17 mouse cellular contexts compared by ENCODE assay signal in the genomic region with DNA sequence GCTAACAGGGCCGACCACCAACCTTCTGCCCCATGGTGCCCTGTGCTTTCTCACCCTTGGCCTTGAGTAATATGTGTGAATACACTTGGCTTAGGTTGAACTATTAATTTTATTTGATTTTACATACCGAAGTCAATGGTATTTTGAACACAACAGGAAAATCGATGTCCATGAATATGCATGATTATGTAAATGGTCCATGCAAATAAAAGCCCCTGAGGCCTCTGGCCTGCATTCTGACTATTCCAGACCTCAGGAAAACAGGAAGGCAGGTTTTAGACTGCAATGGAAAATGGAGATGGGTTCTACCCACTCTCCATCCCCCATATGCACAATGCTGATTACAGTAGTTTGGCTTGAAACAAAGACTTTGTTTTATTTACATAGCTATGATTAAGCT. TPM values are rescaled to one million over a fixed set of nuclear protein-coding genes. Genes with fewer than 3 reads are reported as not detected.
"Had no signal": no experiment of that assay in that cellular context is flagged by ENCODE, and none has a peak within 500 bp of the region (broad histone marks: within the 10 kb centered on the region; RNA-seq: fewer than 3 reads in every experiment).

No protein-coding gene starts in this region.

- H3K4me2 ChIP-seq: neural tube, embryonic 13.5 days; neural tube, embryonic 15.5 days; stomach, embryonic 15.5 days had no signal

- H3K4me1 ChIP-seq: neural tube, embryonic 15.5 days; stomach, embryonic 15.5 days had no signal

- H3K36me3 ChIP-seq: neural tube, embryonic 13.5 days; neural tube, embryonic 15.5 days; stomach, embryonic 15.5 days had no signal

- H3K27me3 ChIP-seq: neural tube, embryonic 15.5 days; stomach, embryonic 15.5 days had no signal

- H3K27ac ChIP-seq: neural tube, embryonic 13.5 days; neural tube, embryonic 15.5 days; stomach, embryonic 15.5 days; stomach, postnatal 0 days had no signal

- DNase-seq: retina, postnatal 1 day; right cerebral cortex, adult 18-20 months; right cerebral cortex, postnatal 14 days; right cerebral cortex, postnatal 25 days; right cerebral cortex, postnatal 4 days; spleen, adult 18-20 months; thymus, adult 18-20 months; thymus, adult 2 months; thymus, postnatal 14 days; thymus, postnatal 25 days; thymus, postnatal 36 days; thymus, postnatal 4 days had no signal

- H3K9ac ChIP-seq: neural tube, embryonic 13.5 days; neural tube, embryonic 15.5 days; stomach, embryonic 15.5 days had no signal

- H3K9me3 ChIP-seq: neural tube, embryonic 13.5 days; neural tube, embryonic 15.5 days; stomach, embryonic 15.5 days had no signal

- H3K4me3 ChIP-seq: neural tube, embryonic 13.5 days; neural tube, embryonic 15.5 days; stomach, embryonic 15.5 days had no signal

RNA-seq across cellular contexts. Expression of gene Cdh4, which starts 13.3 kb away (rescaled TPM):
- total RNA-seq: neutrophil, adult 5-6 weeks had no signal
